Mouse (Mus musculus): ENCODE measurements at regions not wholly inside any gene's neighbourhood (a gene's known extent, or its start where the extent isn't known, plus 50 kb on each side); places are given as distances from the start of the nearest gene placed in this dataset.
"Not testable (repeated sequence)": the region's sequence is repeated elsewhere in the genome, so short reads cannot be mapped to it uniquely, and the experiment has no call there.

- H3K4me2 ChIP-seq (ENCODE audit: low read depth, low read length): no peak overlapping the region
- no peak for DNase-seq
- no peak overlapping the region for H3K4me3 ChIP-seq (ENCODE audit: low read depth, low read length)
- no peak overlapping the region for H3K27ac ChIP-seq (ENCODE audit: low read depth)
- no peaks in the 10 kb centered on the region for H3K36me3 ChIP-seq (replicated peaks; ENCODE audit: insufficient read depth, low read length)
- H3K27me3 ChIP-seq (ENCODE audit: insufficient read depth, low read length): no peaks in the 10 kb centered on the region
- TF ChIP-seq EP300 (IDR thresholded peaks at IDR 0.05; ENCODE audit: low read depth): no peak
- ATAC-seq: no peak
- H3K9me3 ChIP-seq (ENCODE audit: low read length): no peaks in the 10 kb centered on the region
- no peaks in the 10 kb centered on the region for H3K4me1 ChIP-seq (ENCODE audit: insufficient read depth)
- WGBS (ENCODE audit: insufficient replicate concordance): 47% methylated on average over 4 of the region's 4 CpGs
- H3K9ac ChIP-seq (replicated peaks): no peak overlapping the region
These were observed 536.5 kb downstream of the Bckdhb start for GRCm38 (mm10) chr9:84461441-84461840.

GRCm38 (mm10) chr9:84466741-84467140 lies 541.8 kb downstream of the Bckdhb start:
- H3K4me1 ChIP-seq (ENCODE audit: insufficient read depth): no peaks in the 10 kb centered on the region
- no peaks in the 10 kb centered on the region for H3K27me3 ChIP-seq (ENCODE audit: insufficient read depth, low read length)
- DNase-seq (peak; percentile 42), ATAC-seq (peak; percentile 53)
- no peaks in the 10 kb centered on the region for H3K36me3 ChIP-seq (replicated peaks; ENCODE audit: insufficient read depth, low read length)
- TF ChIP-seq CTCF (IDR thresholded peaks at IDR 0.05; ENCODE audit: low read depth) (peak; percentile 70), EP300 (IDR thresholded peaks at IDR 0.05; ENCODE audit: low read depth) (no peak)
- no peak overlapping the region for H3K27ac ChIP-seq (ENCODE audit: low read depth)
- H3K4me2 ChIP-seq (ENCODE audit: low read depth, low read length): no peak overlapping the region
- under 1% methylated on average over 3 of the region's 3 CpGs for WGBS (ENCODE audit: insufficient replicate concordance)
- H3K9me3 ChIP-seq (ENCODE audit: low read length): no peaks in the 10 kb centered on the region
- H3K9ac ChIP-seq (replicated peaks): no peak overlapping the region
- H3K4me3 ChIP-seq (ENCODE audit: low read depth, low read length): no peak overlapping the region

GRCm38 (mm10) chr9:84472696-84473095 lies 547.8 kb downstream of the Bckdhb start:
- Histone ChIP-seq H3K9me3 (ENCODE audit: low read length) (no peaks in the 10 kb centered on the region), H3K4me2 (ENCODE audit: low read depth, low read length) (no peak overlapping the region), H3K36me3 (replicated peaks; ENCODE audit: insufficient read depth, low read length) (no peaks in the 10 kb centered on the region), H3K27ac (ENCODE audit: low read depth) (no peak overlapping the region), H3K27me3 (ENCODE audit: insufficient read depth, low read length) (no peaks in the 10 kb centered on the region), H3K4me1 (ENCODE audit: insufficient read depth) (no peaks in the 10 kb centered on the region), H3K9ac (replicated peaks) (no peak overlapping the region), H3K4me3 (ENCODE audit: low read depth, low read length) (no peak overlapping the region)
- WGBS (ENCODE audit: insufficient replicate concordance): 57% methylated on average over 4 of the region's 4 CpGs
- no peak for TF ChIP-seq EP300 (IDR thresholded peaks at IDR 0.05; ENCODE audit: low read depth)
- no peak for TF ChIP-seq CTCF (IDR thresholded peaks at IDR 0.05; ENCODE audit: low read depth)
- no peak for DNase-seq
- no peak for ATAC-seq

GRCm38 (mm10) chr9:84475906-84476305 lies 551.0 kb downstream of the Bckdhb start:
- Histone ChIP-seq H3K27ac (ENCODE audit: low read depth) (no peak overlapping the region), H3K4me1 (ENCODE audit: insufficient read depth) (no peaks in the 10 kb centered on the region), H3K9ac (replicated peaks) (no peak overlapping the region), H3K27me3 (ENCODE audit: insufficient read depth, low read length) (no peaks in the 10 kb centered on the region), H3K9me3 (ENCODE audit: low read length) (no peaks in the 10 kb centered on the region), H3K4me3 (ENCODE audit: low read depth, low read length) (no peak overlapping the region), H3K36me3 (replicated peaks; ENCODE audit: insufficient read depth, low read length) (no peaks in the 10 kb centered on the region), H3K4me2 (ENCODE audit: low read depth, low read length) (no peak overlapping the region)
- ATAC-seq: no peak
- no peak for DNase-seq
- 61% methylated on average over 1 of the region's 1 CpGs for WGBS (ENCODE audit: insufficient replicate concordance)
- no peak for TF ChIP-seq EP300 (IDR thresholded peaks at IDR 0.05; ENCODE audit: low read depth)
- TF ChIP-seq CTCF (IDR thresholded peaks at IDR 0.05; ENCODE audit: low read depth): no peak

GRCm38 (mm10) chr9:84499507-84499906 lies 574.6 kb downstream of the Bckdhb start:
- no peak overlapping the region for H3K4me2 ChIP-seq (ENCODE audit: low read depth, low read length)
- no peak overlapping the region for H3K9ac ChIP-seq (replicated peaks)
- H3K4me1 ChIP-seq (ENCODE audit: insufficient read depth): no peaks in the 10 kb centered on the region
- H3K27me3 ChIP-seq (ENCODE audit: insufficient read depth, low read length): no peaks in the 10 kb centered on the region
- TF ChIP-seq EP300 (IDR thresholded peaks at IDR 0.05; ENCODE audit: low read depth) (no peak), CTCF (IDR thresholded peaks at IDR 0.05; ENCODE audit: low read depth) (no peak)
- H3K36me3 ChIP-seq (replicated peaks; ENCODE audit: insufficient read depth, low read length): no peaks in the 10 kb centered on the region
- ATAC-seq (no peak; the same call in 1 of the 2 replicates), DNase-seq (no peak)
- no peak overlapping the region for H3K27ac ChIP-seq (ENCODE audit: low read depth)
- H3K4me3 ChIP-seq (ENCODE audit: low read depth, low read length): no peak overlapping the region
- 32% methylated on average over 2 of the region's 2 CpGs for WGBS (ENCODE audit: insufficient replicate concordance)
- H3K9me3 ChIP-seq (ENCODE audit: low read length): no peaks in the 10 kb centered on the region

GRCm38 (mm10) chr9:84502981-84503380 lies 578.0 kb downstream of the Bckdhb start:
- not testable (repeated sequence) for H3K4me3 ChIP-seq (ENCODE audit: low read depth, low read length); H3K36me3 ChIP-seq (replicated peaks; ENCODE audit: insufficient read depth, low read length); H3K4me1 ChIP-seq (ENCODE audit: insufficient read depth); DNase-seq; H3K27me3 ChIP-seq (ENCODE audit: insufficient read depth, low read length); H3K9me3 ChIP-seq (ENCODE audit: low read length); H3K27ac ChIP-seq (ENCODE audit: low read depth); H3K9ac ChIP-seq (replicated peaks); ATAC-seq; H3K4me2 ChIP-seq (ENCODE audit: low read depth, low read length)

GRCm38 (mm10) chr9:84517064-84517463 lies 592.1 kb downstream of the Bckdhb start:
- 81% methylated on average over 3 of the region's 3 CpGs for WGBS (ENCODE audit: insufficient replicate concordance)
- no peak for DNase-seq
- no peak overlapping the region for H3K4me3 ChIP-seq (ENCODE audit: low read depth, low read length)
- ATAC-seq: no peak
- no peaks in the 10 kb centered on the region for H3K36me3 ChIP-seq (replicated peaks; ENCODE audit: insufficient read depth, low read length)
- H3K4me1 ChIP-seq (ENCODE audit: insufficient read depth): no peaks in the 10 kb centered on the region
- H3K9ac ChIP-seq (replicated peaks): no peak overlapping the region
- H3K27ac ChIP-seq (ENCODE audit: low read depth): no peak overlapping the region
- H3K27me3 ChIP-seq (ENCODE audit: insufficient read depth, low read length): no peaks in the 10 kb centered on the region
- H3K9me3 ChIP-seq (ENCODE audit: low read length): no peaks in the 10 kb centered on the region
- H3K4me2 ChIP-seq (ENCODE audit: low read depth, low read length): no peak overlapping the region
- TF ChIP-seq EP300 (IDR thresholded peaks at IDR 0.05; ENCODE audit: low read depth): no peak

All from liver, postnatal 0 days (tissue).